Mouse (Mus musculus) neural tube, embryonic 10.5 days (tissue): Measurements from ENCODE around the gene Fam213a.
"Not testable (repeated sequence)": the region's sequence is repeated elsewhere in the genome, so short reads cannot be mapped to it uniquely, and the experiment has no call there.

ENCODE experiments used
- DNase-seq: peaks from one replicate; pipeline ENCODE4 v3.0.0-alpha.2; 2017; ENCODE audit warnings: low spot score; ENCODE audit errors: extremely low spot score

Fam213a gene

DNA sequence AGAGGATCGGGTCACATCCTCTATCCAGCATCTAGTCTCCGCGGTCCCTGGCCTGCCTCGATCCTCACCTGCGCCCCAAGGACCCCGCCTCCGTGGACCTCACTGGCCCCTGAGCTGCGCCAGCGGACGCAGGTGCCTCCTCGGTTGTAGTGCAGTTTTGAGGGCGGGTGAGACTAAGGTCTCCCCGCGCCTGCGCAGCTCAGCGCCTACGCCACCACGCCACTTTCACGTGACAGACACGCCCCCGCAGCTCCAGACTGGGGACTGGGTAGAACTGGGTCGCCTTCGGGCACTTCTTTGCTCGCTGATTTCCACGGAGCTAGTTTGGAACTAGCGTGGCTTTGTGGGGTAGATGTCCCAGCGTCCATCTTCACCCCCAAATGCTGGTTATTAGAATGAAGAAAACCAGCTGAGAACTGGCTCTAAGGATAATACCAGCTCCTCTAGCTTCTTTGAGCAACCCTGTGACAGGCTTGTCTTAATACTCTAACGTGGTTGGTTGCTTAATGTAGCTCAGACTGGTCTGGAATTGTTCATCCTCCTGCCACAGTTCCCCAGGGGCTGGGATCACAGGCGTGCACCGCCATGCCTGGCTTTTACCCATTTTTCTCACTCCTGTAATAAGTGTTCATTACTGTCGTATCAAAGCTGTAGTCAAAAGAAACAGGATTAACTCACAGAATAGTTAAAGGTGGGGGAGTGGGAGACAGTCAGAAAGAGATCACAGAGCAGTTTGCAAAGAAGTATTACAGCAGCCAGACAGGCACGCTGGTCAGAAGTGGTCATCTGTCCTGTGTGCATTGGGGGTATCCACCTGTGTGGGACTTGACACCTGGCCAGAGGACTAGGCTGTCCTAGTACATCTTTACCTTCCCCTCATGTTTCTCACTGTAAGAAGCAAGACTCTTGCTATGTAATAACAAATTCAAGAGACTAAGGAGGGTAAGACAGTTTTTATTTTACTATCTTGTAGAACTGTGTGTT lies at the start of gene Fam213a:
Fam213a (minus strand) TSS at position 159 of the 984 bp plus-strand sequence.
- peak; percentile 87 for DNase-seq

DNA sequence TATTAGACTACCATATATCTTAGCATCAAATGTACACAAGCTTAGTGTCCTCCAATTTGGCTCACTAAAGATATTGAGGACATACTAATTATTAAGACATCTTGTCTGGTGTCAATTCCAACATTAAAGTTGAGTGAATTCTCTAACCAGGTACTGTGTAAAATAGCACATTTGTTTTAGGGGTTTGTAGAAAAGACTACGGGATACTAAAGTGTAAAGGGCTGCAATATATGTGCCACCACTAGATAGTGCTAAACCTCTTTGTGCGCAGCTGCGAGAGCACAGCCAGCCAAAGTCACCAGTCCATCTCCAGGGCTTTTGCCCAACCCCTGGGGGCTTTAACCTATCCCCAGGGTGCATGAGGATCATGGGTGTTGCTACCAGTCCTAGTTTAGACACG lies 39.6 kb upstream of the Fam213a start:
- DNase-seq, result not testable (repeated sequence)

DNA sequence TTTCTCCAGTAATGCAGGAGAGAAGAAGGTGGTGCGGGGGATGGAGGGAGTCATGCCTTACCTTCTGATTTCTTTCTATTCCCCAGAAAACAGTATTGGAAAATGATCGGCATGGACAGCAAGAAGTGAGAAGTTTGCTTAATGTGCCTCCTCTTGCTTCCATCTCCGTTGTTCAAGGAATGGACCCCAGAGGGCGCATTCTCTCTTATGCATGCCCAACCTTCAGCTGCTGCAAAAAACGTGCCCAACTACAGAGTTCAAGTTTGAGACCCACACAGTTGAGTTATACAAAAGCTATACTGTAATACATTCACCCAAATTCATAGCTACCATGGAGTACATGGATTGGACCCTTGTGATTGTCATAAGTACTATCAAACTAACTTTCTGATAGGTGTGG lies 38.9 kb upstream of the Fam213a start:
- DNase-seq, result no peak

DNA sequence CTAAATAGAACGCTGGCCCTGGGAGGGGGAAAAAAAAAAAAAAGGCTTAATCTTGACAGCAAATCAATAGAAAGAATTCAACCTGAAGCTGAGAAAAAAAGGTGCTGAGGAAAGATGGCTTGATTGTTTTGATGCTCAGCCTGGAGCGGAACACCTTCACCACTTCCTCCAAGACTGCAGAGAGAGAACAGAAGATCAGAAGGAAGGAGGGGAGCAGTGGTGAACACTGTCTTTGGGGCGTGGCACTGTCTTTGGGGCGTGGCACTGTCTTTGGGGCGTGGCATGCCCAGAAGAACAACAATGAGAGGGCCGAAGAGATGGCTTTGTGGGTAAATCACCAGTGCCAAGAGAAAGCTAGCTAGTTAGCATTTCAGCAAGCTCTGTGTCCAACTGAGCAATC lies 36.9 kb upstream of the Fam213a start:
- DNase-seq, result no peak

DNA sequence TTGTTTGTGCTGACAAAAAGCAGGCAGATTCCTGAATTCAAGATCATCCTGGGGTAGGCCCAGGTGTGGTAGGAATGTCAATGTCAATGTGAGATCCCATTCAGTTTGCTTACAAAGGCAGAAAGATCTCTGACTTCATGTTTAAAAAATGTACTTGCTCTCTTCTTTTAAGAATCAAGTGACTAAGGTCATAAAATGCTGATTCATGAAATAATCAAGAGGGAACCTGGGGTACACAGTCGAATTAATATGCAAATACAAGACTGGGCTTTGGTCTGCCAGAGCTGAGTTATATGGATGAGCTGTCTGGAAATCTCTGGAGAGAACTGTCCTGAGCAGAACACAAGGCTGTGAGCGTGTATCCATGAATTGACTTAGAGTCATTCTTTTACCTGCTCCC lies 33.8 kb upstream of the Fam213a start:
- no peak for DNase-seq

DNA sequence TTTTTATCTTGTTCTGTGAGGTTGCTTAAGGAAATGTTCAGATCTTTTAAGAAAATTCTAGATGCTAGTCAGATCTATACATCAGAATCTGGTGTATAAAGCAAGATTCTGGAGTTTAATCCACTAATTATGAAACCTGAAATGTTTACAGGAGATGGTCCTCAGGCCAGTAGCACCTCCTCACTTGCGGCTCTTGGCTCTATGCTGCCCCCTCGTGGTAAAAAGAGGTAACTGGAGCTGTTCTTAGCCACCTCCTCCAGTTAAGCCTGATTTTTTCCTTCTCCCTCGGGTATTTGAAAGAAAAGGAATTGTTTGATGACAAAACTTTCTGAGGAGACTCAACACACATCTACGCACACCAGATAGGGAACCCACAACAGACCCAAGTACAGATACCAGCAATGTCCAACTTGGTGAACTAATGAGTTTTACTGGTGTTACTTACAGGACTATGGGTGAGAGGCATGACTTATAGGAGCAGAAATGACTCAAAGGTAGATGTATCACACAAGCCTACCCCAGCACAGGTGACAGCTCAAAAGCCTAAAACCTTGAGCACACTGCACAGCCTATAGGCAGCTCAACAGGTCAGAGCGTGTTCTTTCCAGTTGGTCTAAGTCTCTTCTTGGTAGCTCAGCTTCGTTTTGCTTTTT lies 21.7 kb upstream of the Fam213a start:
- DNase-seq, result peak; percentile 56

DNA sequence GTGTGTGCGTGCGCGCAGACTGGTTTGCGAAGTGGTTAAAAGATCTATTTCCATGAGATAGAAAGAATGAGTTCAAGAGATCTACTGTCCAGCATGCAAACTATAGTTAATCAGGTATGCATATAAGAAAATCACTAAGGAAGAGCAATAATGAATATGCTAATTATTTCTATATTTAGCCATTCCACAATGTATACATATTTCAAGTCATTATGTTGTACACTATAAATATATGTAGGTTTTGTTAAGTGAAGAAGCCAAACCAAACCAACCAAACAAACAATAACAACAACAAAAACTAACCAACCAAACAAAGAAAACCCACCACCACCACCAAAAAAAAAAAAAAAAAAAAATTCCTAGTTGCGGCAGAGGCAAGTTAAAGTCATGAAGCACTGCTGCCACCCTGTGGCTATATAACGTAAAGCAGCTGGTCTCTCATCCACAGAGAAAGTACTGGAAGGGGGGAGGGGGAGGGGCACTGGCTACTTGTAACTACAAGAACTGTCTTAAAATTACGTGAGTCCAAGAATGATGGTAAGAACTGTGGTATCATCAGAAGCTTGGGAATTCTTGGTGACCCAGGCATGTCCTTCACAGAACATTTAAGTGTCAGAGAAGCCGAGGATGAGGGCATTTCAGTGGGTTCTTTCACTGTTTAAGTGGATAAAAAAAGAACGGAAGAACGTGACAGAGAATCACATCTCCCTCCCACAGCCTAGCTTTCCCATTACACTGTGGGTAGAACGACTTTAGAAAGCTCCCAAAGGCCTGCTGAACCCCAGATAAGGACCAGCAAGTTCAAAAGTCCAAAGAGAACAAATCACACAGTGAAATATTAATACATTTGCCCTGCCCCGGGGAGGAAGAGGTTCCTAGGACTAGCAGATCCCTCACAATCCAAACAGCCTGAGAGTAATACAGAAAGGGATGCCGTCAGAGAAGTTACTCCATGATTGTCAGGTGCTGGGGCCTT lies 19.8 kb upstream of the Fam213a start:
- peak; percentile 63 for DNase-seq

DNA sequence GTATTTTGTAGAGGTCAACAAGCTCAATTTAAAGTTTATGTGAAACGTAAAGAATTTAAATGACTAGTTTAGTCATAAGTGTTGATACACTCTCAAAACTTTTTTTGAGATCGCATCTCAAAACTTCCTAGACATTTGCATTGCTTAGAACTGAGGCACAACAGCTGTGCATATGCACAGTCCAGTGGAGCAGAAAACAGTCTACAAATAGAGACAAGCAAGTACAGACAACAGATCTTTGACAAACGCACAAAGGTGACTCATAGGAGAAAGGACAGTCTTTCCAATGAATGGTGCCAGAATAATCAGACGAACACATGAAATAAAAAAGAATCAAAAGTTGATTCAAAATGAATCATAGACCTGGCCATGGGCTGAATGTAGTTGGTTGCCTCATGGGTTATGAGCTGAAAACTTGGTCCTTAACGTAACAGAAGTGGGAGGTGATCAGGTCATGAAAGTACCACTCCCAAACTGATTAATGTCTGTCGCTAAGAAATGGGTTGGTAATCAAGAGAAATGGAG lies 17.5 kb upstream of the Fam213a start:
- no peak for DNase-seq

DNA sequence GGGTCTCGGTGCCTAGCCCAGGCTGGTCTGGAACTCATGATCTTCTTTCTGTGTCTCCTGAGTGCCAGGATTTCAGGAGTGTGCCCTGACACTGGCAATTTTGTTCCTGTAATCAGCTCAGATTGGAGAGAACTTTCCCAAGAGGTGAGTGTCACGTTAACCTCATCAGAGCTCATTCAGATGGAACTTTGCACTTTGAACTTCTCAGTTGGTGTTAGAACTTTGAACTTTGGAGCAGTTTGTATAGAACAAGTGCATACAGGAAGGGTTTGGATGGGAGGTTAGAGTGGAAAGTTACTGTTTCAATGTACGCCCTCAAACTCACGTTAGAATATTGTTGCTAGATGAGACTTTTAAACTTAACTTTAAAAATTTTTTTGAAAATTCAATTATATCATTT lies 15.7 kb upstream of the Fam213a start:
- no peak for DNase-seq

DNA sequence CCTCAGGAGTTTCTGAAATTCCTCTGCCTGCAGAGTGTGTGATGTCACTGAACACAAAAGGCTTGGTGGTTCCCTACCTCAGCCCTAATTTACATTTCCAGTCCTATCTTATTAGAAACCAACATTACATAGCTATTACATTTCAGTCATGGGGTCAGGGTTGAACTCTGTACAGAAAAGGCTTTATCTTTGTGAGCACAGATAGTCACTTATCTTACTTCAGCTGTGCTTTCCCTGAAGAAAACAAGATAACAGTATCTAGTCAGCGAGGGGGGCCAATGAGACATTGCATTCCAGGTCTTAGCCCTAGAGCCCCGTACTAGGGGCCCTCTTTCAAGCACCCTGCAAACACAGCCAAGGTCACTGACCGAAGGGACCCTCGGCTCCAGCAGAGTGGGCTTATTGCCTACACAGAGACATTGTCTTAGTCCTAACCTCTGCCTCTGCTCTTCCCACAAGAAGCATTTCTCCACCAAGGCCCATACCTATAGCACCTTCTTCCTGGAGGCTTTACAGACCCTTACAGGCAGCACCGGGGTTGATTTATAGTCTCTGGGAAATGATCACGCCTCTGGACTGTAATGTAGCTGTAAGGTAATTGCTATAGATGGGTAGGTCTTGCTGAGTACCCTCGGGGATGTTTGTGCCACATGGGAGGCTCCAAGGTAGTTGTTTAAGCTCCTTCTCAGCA lies 12.2 kb upstream of the Fam213a start:
- DNase-seq, result no peak

DNA sequence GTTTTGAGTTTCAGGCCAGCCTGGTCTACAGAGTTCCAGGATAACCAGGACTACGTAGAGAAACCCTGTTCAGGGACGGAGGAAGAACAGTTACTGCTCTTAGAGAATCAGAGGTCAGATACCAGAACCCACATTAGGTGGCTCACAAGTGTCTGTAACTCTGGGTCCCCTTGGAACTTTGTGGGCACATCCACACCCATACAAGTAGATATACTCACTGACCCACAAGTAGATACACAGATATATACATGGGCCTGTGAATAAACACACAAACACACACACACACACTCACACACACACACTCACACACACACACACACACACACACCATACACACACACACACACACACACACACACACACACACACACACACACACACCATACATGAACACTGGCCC lies 11.5 kb upstream of the Fam213a start:
- DNase-seq, result no peak

DNA sequence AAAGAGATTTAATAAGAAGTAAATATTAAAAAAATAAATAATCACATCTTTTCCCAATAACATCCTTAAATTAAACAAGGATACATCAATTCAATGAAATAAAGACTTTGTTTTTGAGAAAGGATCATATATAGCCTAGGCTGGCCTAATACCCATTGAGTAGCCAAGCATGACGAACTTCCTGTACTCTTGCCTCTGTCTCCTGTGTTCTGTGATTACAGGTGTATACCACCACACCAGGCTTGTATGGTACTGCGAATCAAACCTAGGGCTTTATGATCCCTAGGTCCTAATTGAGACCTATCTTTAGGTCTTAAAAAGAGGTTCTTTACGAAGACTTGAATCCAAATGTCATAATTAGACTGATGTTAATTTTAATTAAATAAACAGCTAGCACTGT lies 7.7 kb upstream of the Fam213a start:
- DNase-seq, result no peak

DNA sequence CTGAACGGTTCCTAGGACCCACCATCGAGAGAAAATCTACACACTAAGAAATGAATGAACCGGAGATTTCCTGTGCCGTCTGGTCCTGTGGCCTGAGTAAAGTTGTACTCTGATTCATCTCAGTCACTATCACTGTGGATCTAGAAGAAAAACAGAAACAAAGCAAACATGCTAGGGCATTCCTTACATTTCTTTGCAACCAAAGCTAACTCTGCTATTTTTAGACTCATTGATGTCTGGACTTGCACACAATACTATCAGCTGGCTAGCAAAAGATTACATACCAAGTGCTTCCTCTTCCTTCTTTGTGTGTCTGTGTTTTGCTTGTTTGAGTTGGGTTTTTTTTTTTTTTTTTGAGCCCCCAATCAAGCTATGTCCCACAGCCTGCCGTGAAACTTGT lies 3.9 kb upstream of the Fam213a start:
- DNase-seq, result no peak

DNA sequence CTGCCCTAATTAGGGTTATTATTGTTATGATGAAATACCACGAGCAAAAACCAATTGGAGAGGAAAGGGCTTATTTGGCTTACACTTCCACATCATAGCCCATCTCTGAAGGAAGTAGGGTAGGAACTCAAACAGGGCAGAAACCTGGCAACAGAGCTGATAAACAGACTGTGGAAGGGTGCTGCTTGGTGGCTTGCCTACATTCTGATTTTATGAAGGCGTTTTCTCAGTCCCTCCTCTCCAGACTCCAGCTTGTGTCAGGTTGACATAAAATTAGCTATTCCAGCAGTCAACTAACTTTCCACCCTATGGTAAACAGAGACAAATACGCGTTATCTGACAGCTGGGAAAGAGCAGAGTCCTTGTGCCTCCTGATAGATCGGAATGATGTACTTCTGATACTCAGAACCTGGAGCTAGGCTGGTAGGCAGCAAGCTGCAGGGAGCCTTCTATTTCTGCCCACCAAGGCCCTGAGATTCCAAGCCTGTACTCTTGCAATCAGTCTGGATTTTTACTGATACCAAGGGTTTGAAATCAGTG lies 1.2 kb upstream of the Fam213a start:
- DNase-seq, result no peak

DNA sequence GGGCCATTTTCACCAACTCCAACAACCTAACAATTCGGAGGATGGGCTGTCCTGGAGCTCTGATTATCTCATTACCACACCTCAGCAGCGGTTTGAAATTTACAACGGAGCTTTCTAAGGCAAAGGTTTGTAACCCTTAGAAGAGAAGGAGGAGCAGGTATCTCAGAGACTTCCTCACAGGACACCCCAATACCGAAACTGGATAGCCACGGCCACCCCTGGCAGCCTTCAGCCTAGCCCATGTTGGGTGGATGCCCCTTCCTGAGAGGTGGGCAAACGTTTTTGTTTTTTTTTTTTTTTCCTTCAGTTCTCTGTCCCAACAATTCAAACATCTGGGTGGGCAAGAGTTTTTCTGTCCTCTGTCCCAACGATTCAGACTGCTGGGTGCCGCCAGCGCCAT lies 445 bp downstream of the Fam213a start:
- no peak for DNase-seq

DNA sequence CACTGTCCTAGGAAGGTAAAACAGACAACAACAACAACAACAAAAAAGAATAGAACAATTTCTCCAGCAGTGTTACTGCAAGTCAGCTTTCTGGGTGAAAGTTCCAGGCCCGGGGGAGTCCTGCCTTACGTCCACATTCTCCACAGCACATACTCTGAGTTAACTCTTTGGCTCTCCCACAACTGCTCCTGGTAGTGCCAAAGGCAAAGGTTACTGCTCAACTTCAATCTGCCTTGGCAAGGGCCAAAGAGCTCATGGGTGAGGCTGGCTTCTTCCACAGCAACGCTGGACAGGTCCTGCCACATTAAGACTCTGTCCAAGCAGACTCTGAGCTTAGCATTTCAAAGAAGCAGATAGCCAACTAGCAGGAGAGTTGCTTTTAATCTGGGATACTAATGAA lies 1.7 kb downstream of the Fam213a start:
- DNase-seq, result no peak

DNA sequence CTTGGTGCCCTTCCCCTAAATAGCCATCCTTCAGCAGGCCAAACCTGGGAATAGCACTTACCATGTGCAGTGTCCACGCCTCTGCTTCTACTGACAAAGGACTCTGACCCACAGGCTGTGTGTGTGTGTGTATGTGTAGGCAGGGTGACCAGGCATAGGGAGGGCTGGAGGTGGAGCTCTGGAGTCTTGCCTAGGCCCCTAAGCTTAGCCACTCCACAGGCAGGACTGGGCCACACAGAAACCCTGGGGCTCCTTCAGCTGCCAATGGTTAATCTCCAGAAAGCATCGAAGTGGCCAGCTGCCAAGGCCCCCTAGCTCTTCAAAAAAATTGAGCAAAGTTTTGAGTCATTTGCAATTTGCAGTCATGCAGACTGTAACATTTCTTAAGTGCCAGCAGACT lies 5.5 kb downstream of the Fam213a start:
- no peak for DNase-seq

DNA sequence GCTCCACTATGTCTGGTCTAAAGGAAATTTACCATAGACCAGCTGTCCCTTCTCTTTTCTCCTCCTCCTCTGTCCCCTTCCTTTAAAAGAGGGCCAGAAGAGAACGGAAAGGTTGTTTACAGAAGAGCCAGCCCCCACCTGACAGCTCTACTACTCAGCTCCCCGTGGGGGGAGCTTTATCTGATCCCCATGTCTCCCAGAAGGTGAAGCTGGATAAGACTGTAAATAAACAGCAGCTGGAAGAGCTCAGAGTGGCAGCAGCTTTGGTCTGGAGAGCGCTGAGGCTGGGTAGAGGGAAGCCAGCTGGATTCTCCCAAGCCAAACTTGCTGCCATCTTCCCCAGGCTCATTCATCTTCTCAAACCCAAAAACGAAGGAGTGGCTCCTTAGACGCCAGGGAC lies 5.9 kb downstream of the Fam213a start:
- no peak for DNase-seq

DNA sequence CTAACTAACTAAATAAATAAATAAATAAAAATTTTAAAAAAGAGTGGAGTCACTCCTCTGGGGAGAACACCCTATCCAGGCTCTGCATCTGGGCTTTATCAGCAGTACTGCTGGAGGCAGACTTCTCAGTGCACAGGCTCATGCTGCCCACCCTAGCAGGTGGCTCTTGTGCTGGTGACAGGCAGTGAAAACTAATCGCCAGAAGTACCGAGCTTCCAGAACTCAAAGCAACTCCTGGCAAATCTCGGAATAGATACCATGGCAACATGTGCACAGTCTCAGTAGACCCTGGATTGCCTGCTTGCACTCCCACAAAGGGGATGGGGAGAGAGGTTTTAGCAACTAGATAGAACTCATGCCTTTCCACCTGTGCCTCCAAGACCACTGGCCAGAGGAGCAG lies 6.7 kb downstream of the Fam213a start:
- no peak for DNase-seq

DNA sequence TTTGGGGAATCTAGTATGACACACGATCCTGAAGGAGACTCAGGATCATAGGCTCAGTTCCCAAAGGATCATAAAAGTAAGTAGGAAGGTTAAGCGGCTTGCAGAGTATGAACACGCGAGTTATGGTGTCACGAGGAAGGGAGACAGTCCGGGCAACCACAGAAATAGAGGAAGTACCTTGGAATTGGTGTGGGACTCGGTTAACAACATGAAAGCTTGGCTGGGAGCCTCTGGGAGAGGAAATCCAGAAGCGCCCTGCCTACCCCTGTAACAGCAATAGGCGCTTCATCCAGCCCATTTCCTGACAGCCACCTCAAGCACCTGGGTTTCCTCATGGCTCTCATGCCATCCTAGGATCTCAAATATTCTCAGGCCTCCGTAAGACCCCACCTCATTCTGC lies 7.3 kb downstream of the Fam213a start:
- no peak for DNase-seq
